23 mouse cellular contexts compared by ENCODE assay signal in the genomic region with DNA sequence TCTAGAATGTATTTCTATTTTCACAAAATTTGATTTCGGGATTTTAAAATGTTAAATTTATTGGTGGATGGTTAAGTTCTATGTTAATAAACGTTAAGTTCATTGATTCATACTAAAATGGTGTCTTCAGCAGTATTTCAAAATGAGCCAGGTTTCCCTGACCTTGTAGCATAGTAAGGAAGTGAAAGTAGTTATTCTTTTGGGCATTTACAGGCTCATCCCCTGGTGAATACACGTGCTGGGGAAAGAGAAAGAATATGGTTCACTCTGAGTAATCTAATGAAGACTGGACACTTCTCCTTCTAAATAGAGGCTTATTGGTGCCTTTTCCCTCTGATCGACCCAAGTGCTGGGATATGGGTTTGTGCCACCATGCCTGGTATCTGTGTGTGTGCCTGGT.
"Had no signal": no experiment of that assay in that cellular context is flagged by ENCODE, and none has a peak within 500 bp of the region (broad histone marks: within the 10 kb centered on the region; RNA-seq: fewer than 3 reads in every experiment).

No protein-coding gene starts in this region.

- DNase-seq: gastrocnemius, postnatal 14 days; gastrocnemius, postnatal 36 days; heart, adult 18-20 months; heart, postnatal 10 days; heart, postnatal 4 days; kidney, adult 18-20 months; kidney, adult 9 months; kidney, postnatal 14 days; kidney, postnatal 36 days; layer of hippocampus, adult 9-11 months; liver had no signal

- H3K27me3 ChIP-seq: heart, embryonic 12.5 days; hindbrain, embryonic 12.5 days; intestine, embryonic 15.5 days; kidney, embryonic 15.5 days; limb, embryonic 12.5 days had no signal

- H3K36me3 ChIP-seq: heart, embryonic 10.5 days; heart, embryonic 12.5 days; hindbrain, embryonic 10.5 days; hindbrain, embryonic 12.5 days; intestine, embryonic 15.5 days; kidney, embryonic 15.5 days; limb, embryonic 10.5 days; limb, embryonic 12.5 days had no signal

- H3K9me3 ChIP-seq: heart, embryonic 10.5 days; heart, embryonic 12.5 days; hindbrain, embryonic 10.5 days; hindbrain, embryonic 12.5 days; intestine, embryonic 15.5 days; kidney, embryonic 15.5 days; limb, embryonic 10.5 days; limb, embryonic 12.5 days had no signal

- H3K4me3 ChIP-seq: heart, embryonic 10.5 days; heart, embryonic 12.5 days; hindbrain, embryonic 10.5 days; hindbrain, embryonic 12.5 days; intestine, embryonic 15.5 days; kidney, embryonic 15.5 days; left cerebral cortex, adult 2 months; limb, embryonic 10.5 days; limb, embryonic 12.5 days had no signal

- ATAC-seq: hindbrain, embryonic 16.5 days; inflammation-experienced regulatory T-cells, adult 6 months; intestine, embryonic 15.5 days; intestine, postnatal 0 days had no signal

- H3K4me1 ChIP-seq: heart, embryonic 10.5 days; heart, embryonic 12.5 days; hindbrain, embryonic 10.5 days; hindbrain, embryonic 12.5 days; intestine, embryonic 15.5 days; kidney, embryonic 15.5 days; limb, embryonic 10.5 days; limb, embryonic 12.5 days had no signal
